Mouse (Mus musculus): ENCODE measurements around the gene Zc3h12c.

Zc3h12c gene

DNA sequence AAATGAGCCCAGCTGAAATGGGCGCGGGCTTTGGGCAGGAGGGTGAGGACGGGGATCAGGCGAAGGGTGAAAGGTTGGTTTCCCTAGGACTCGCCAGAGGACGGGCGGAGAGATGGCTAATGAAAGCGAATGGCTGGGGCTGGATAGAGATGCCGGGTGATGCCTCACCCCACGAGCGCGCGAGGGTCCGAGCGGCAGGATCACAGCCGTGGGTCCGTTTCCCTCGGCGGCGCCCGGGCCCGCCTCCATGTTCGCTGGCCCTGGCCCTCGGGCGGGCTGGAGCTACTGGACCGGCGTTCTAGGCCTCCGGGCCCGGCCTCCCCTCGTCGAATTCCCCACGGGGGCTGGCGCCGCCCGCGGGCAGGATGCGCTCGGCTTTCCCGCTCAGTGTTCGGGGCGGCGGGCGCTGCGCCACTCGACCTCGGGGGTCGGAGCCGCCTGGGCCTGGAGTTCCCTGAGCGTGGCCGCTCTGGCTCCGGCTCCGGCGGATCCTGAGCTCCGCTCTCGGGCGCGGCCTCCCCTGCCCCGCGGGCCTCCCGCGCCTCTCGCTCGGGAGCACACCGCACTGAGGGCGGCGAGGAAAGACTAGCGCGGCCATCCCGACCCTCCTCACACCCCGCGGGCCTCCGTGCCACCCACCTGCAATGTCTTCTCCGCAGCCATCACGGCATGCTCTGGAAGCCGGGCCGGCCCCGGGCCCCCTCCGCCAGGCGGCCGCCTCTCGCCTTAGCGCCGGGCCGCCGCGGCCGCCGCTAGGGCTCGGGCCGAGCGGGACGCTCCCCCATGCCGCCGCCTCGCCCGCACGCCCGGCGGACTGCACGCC lies at the start of gene Zc3h12c:
Zc3h12c (minus strand) TSS at position 710 of the 823 bp plus-strand sequence.
- peak; percentile 70 for DNase-seq (ENCODE audit: low read depth, low spot score)

DNA sequence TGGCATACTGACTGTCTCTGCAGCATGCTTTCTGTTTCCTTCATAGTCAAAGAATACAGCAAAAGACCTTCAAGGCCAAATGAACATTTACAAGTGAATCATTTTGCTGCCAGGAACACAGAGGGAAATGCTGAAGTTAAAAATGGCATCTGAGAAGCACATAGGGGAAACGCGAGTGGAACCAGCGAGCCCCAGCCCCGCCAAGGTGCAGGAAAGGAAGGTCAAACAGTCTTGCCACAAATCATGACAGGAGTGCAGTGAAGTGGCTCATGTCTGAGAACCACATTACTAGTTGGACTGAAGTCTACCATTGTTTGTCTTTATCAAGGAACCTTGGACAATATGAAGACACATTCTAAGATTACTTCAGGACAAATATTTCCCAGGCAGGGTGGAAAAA lies 49.3 kb upstream of the Zc3h12c start:
- DNase-seq (ENCODE audit: low read depth, low spot score), result peak; percentile 42

DNA sequence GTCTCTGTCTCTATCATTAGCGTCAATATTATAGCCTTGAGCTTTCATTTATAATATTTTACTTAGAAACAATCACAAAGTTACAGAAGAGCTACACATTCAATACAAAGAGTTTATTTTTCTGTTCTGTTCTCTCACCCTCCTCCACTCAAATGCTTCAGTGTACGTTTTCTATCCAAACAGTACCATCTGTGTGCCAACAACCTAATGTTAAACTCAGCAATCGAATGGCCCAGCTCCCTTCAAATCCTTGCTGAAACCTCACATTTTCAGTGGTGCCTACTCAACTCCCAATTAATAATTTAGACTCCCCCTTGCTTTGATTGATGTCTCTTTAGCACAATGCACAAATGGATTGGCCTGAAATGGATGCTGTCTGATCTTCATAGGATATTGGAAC lies 46.9 kb upstream of the Zc3h12c start:
- peak; percentile 30 for DNase-seq (ENCODE audit: low read depth, low spot score)

DNA sequence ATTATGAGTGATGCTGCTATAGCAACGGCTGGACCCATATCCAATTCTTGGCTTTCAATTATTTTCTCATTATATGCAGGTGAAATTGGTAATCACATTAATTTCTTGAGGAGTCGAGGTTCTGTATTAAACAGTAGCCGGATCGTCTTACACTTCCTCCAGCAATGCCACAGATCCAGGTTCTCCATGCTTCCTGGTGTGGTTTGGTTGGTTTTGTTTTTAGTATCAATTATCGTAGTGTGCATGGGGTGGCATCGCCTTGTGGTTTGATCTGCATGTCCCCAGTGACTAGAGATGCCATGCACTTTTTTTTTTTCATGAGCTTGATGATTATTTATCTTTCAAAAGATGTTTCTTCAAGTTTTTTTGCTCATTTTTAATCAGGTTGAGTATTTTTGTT lies 44.0 kb upstream of the Zc3h12c start:
- no peak for DNase-seq (ENCODE audit: low read depth, low spot score)

DNA sequence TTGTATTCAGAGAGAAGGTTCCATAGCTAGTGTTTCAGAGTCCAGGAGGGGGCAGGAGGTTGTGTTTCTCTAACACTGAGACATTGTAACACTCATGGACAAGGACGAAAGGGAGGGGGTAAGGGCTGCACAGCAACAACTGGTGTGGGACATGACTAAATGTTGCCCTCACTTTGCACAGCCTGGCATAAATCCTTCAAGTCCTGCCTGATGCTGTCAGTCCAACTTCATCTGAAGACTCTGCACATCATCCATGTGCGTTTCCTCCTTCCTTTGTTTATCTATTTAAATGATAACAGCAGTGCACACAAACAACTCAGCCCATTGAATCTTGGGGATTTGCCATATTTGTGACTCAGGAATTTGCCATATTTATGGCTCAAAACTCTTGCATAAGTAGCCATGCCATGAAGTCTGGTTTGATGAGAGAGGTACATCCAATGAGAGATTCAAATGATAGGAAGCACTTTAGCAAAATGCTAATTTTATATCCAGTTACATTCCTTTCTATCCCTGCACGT lies 40.2 kb upstream of the Zc3h12c start:
- no peak for DNase-seq (ENCODE audit: low read depth, low spot score)

DNA sequence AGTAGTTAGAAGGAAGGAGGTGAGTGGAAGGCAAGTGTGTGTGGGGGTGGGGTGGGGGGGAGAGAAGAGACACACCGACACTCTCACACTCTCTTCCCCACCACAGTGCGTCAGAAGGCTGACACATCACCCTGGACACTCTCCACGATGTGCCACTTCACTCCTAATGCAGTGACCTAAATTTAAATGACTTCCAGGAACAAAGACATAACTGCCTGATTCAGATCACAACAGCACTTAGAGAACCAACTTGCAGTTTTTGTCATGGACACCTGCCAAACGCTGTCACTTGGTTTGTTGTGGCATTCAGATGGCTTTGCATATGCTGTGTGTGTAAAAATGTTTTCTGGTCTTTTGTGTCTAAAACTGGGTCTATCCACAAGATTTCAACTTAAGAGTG lies 34.8 kb upstream of the Zc3h12c start:
- peak; percentile 81 for DNase-seq (ENCODE audit: low read depth, low spot score)

DNA sequence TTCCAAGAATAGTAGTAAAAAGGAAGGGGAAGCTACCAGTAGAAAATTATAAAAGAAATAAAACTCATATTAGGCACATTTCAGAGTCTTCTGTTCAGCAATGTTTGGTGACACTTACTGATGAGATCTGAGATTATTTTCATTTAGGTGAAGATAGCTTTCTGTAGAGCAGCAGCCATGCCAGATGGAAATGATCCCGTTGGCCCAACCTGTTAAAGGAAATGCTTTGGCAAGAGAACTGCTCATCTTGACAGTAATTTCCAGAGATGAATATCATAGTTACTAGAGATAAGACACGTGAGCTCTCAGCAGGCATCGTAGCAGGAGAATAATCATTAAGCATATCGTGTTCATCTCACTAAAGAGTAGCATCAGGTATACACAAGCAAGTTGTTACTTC lies 31.9 kb upstream of the Zc3h12c start:
- DNase-seq (ENCODE audit: low read depth, low spot score), result peak; percentile 21

DNA sequence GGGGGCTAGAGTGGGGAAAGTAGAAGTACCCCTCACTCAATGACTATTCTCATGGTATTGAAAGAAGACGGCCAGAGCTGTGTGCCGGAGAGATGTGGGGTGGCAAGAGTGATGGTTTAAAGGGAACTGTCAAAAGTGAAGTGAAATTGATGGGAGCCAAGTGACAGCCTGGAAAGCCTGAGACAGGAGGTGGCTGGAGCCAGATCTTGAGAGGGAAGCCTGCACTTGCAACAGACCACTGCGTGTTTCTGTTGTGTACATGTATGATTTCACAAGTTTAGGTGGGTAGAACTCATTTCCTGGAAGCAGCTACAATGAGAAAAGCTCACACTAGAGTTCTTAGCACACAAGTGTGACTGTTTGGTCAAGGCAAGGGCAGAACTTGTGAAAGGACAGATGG lies 27.5 kb upstream of the Zc3h12c start:
- no peak for DNase-seq (ENCODE audit: low read depth, low spot score)

DNA sequence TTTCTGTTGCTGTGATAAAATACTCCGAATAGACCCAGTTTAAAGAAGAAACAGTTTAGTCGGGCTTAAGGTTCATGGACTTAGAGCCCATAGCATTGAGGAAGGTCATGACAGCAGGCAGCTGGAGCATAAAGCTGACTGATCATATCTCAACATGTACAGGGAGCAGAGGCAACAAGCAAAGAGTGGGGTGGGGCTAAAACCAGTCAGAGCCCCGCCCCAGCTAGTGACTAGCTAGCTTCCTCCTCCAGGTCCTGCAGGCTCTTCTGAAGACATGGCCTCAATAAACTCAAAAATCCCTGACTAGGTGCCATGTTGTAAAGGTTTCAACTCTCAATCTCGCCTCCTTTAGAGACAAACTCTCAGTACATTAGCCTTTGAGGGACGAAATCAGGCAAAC lies 25.5 kb upstream of the Zc3h12c start:
- no peak for DNase-seq (ENCODE audit: low read depth, low spot score)

DNA sequence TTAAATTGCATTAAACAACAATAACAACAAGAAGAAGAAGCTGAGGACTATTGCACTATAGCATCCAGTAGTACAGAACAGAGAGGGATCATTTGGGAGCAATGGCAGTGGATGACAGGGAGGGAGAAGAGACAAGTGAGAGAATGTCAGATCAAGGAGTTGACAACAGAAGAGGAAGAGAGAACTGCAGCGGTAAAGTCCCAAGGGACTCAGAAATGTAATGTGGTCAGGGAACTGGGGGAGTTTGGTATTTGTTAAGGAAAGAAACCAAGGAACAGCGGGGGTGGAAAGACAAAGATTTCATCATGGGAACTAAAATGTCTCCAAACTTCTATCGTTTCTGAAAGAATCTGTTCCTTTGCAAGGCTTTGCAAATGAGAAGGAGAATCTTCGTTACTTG lies 22.5 kb upstream of the Zc3h12c start:
- DNase-seq (ENCODE audit: low read depth, low spot score), result no peak

DNA sequence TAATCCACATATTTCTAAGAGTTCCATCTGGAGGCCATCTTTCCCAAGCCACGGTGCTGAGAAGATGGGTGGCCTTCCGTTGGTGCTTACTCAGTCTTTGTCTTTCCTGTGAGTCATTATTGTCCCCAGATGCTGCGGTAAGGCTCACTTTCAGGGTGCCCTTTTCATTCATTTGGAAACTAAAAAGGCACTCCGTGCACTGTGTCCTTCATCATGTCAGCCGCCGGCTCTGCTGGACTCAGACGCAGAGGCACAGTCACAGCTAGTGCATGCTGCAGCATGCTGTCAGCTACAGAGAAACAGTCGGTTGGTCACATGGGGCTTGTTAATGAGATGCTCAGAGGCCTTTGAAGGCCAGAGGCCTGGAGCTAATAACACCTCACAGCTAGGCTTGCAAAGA lies 19.7 kb upstream of the Zc3h12c start:
- peak; percentile 45 for DNase-seq (ENCODE audit: low read depth, low spot score)

DNA sequence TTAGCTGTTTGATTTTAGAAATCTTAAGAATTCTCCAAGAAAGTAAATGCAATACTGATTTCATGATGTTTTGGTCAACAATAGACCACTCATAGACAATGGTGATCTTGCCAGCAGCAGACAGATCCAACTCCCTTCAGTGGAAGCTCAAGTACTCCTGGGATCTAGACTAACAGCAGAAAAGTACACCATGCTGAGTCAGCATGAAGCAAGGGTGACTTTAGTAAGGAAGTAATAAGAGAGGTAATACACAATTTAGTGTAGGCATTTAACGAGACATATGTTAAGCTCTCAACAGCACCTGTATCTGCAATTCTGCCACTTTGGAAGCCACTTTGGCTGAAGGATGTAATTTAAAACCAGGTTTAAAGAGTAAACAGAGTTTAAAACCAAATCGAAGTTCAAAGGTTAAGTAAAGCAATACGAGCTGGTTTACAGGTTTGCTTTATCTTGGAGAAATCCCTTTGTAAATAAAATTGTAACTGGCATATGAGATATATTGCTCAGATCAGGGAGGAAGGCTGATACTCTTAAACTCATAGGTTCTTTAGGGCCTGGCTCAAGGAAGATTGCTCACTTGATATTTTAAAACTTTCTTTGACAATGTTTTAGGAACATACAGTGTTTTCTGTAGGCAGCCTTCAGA lies 18.0 kb upstream of the Zc3h12c start:
- DNase-seq (ENCODE audit: low read depth, low spot score), result no peak

DNA sequence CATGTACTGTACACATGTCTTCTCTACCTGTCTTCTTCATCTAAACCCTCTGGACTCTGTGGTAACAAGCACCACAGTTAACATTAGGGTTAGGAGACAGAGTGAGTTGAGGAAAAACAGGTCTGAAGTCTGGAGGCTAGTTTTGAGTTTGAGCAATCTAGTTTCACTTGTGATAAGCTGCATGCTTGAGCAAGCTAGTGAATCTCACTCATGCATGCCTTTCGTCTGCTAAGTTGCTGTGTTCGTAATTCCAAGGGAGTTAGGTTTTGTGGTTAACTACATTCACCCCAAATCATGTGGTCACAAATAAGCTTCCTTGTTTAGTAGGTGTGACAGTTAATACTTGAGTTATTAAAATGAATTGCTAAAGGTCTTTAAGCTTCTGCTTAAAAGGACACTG lies 13.0 kb upstream of the Zc3h12c start:
- DNase-seq (ENCODE audit: low read depth, low spot score), result no peak

DNA sequence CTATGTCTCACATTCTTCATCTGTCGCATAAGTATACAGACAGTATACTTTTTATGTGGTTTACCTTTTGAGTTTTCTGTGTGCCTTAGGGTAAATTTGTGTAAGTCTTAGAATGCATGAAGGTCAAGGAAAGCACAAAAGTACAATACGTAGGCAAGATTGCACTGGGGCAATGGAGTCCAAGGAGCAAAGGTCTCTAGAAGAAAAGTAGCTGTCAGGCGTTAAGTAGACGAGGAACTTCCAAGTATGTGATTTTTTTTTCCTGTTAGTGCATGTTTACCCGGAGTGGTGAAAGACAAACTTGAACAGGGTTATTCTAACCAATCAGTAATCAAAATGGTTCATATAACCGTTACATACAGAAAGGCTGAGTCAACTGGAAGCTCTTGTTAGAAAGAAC lies 12.5 kb upstream of the Zc3h12c start:
- DNase-seq (ENCODE audit: low read depth, low spot score), result no peak

DNA sequence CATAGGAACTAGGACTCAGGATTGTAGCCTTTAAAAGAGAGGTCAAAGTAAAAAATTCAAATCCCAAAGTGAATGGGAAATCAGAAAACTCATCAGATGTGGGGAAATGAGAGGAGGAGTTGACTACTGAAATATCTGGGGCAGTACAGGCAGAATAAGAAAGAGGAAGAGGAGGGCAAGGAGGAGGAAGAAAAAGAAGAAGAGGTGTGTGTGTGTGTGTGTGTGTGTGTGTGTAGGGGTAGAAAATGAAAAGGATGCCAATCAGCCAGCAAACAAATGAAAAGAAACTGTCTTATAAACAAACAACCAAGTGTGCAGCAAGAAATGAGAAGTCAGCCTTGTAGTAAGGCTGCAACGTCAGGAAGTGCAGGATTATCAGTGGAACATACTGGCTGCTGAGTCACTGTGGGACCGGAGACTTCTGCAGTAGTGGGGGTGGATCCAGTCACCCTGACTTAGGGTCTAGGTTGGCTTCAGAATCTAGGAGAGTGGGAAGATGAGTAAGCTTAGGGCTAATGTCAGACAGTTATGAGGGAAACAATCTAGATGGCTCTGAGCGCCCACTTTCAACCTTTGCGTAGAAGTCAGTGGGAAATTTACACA lies 7.0 kb upstream of the Zc3h12c start:
- DNase-seq (ENCODE audit: low read depth, low spot score), result peak; percentile 62

DNA sequence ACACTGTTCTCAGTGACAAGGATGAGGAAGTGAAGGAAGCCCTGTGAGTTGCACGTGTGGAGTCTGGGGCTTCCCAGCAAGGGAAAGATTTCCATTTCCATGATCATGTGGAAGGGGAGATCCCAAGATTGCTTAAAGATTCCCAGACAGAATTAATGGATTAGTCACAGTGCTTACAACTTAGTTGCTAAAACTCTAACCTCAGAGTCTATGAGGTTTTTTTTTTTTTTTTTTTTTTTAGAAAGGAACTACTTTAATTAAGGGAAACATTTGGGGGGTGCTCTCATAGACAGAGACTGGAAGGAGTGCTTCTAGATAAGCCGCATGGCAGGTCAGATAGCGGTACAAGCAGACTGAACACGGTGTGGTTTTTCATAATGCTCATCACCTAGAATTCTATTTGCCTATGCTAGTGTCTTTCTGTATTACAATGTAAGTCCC lies 6.3 kb upstream of the Zc3h12c start:
- DNase-seq (ENCODE audit: low read depth, low spot score), result no peak

DNA sequence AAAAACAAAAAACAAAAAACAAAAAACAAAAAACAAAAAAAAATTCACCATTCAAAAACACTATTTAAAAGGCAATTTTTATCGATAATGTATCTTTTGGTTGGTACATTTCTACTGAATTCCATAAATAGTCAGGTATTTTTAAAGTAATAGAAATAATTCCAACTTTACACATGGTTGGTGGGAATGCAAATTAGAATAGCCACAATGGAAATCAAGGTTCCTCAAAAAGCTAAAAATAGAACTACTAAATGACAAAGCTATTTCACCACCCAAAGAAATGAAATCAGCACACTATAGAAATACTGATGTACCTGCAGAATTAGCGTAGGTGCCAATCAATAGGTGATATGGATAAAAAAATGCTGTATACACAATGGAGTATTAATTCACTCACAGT lies 5.6 kb upstream of the Zc3h12c start:
- no peak for DNase-seq (ENCODE audit: low read depth, low spot score)

DNA sequence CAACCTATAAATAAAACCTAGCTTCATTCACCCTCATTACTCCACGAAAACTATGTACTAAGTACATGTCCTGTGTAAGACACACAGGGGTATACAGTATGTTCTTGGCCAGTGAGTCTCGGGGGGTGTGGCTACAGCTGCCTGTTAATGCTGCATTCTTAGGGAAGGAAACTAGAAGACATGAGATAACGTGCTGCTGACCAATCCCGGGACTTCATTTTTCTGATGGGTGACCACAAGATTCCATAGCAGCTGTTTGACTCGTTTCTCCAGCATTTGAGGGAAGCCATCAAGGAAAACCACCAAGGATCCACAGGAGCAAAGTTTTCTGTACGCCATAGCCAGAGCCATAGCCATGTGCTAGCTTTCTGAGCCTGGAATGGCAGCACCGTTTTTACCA lies 4.2 kb upstream of the Zc3h12c start:
- no peak for DNase-seq (ENCODE audit: low read depth, low spot score)

DNA sequence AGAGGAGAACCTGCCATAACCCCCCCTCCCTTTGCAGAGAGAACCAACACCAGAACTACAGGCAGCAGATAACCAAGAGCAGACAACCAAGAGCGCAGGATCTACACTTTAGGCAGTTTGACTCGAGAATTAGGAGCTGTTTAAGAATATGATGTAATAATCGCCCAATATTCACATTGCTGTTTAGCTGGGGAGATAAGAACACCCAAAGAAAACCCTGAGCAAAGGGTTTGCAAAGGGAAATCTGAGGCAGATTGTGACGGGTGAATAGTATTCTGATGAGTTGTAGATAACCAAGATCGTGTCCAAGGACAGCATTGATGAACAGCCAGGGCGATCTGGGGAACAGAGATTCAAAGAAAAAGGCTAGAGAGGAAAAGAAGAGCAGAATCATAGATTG lies 2.3 kb upstream of the Zc3h12c start:
- DNase-seq (ENCODE audit: low read depth, low spot score), result no peak

DNA sequence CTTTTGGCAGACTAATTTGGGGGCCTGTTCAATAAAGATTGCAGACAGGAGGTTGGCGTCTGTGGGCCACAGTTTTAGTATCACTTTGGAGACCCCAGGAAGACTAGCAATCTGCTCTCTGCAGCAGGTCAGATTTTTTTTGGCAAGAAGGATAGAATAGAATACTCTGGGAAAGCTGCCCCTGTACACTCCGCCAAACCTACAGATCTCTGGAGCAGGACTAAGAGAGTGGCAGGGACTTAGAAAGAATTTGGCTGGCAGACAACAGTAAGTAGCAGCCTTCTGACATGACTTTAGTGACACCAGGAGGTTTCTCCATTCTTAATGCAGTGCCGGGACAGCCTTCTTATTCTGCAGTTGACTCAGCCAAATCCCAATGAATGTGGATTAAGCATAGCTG lies 1.8 kb upstream of the Zc3h12c start:
- DNase-seq (ENCODE audit: low read depth, low spot score), result no peak

DNA sequence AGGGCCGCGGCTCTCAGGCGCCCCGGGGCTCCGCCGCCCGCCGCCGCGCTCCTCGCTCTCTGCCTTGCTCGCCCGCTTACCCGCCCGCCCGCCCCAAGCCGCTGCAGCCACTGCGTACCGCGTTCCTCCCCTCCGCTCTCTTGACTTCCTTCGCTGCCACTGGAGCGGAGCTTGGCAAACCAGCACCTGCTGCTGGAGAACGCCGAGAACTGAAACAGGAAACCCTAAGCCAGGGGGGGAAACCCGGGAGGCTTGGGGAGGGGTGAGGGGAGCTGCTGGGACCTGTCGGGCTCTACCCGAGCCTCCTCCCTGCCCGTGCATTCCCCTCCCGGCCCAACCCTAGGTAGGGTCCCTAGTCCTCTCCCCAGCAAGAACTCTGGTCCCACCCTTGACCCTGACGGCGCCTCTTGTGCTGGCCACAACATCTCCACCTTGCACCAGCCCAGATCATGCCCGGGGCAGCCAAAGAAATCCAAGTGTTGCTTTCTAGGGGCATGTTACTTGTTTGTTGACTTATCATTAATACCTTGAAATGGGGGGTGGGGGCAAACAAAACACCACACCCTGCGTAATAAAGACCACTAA lies 406 bp upstream of the Zc3h12c start:
- peak; percentile 96 for DNase-seq (ENCODE audit: low read depth, low spot score)

DNA sequence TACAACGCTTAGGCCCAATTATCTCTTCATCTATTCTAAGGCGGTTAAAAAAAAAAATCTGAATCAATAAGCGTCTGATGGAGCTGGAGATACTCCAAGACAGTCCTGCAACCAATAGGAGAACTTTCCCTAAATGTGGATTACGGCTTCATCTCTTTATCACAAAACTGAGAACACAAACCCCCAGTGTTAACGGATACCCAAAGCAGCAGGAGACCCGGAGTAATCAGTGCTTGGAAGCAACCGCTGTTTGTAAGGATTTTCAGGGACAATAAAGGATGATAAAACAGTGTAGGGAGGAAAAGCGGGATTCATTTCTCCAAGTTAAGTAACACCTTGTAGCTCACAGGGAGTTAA lies 888 bp downstream of the Zc3h12c start:
- peak; percentile 74 for DNase-seq (ENCODE audit: low read depth, low spot score)
